Mouse (Mus musculus) kidney, adult 2 months (tissue): ENCODE results near the gene Akr1c20.

Experiments
- CTCF ChIP-seq: fragments of 200-500 bp; conservative IDR thresholded peaks from 2 replicates; pipeline ENCODE4 v1.5.1; 2011; ENCODE audit warnings: low read depth, mild to moderate bottlenecking, control low read depth, low read length, moderate library complexity, mixed read lengths; ENCODE audit not compliant: insufficient read depth, insufficient read length
- POLR2A ChIP-seq: fragments of 200-500 bp; IDR thresholded peaks from one replicate; pipeline ENCODE4 v1.6.1; 2011; ENCODE audit warnings: low read depth, low read length, control low read depth

DNA sequence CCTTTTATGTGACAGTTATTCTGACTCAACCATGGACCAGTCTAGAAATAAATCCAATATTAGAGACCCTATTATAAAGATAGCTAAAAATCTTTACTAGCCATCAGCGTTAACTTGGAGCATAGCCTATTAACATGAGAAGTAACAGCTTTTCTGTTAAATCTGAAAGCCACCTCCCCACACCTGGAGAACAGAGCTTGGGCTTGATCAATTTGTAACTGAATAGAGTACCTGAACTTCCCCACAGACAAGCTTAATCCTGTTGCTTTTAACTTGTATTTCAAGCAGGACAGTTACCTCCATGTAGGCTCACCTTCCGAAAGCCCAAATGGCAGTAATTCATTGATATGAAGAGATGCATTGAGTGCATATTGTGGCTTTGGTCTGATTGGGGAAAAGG is 42.9 kb upstream of the Akr1c20 start:
- TF ChIP-seq CTCF (no peak), POLR2A (no peak)
